Mouse (Mus musculus) midbrain, embryonic 14.5 days (tissue): Measurements from ENCODE around the gene St3gal4. TPM values are rescaled to one million over a fixed set of nuclear protein-coding genes. Genes with fewer than 3 reads are reported as not detected.
"Not testable (repeated sequence)": the region's sequence is repeated elsewhere in the genome, so short reads cannot be mapped to it uniquely, and the experiment has no call there.

Experiments
- ATAC-seq: fragments of 200-750 bp; cut with Nextera tagmentation; 2 replicates; pipeline ENCODE4 v1.8.0; 2017; ENCODE audit warnings: moderate number of reproducible peaks, moderate library complexity; ENCODE audit not compliant: low FRiP score, low TSS enrichment
- DNase-seq: peaks from one replicate; pipeline ENCODE4 v3.0.0-alpha.2; 2015
- H3K27ac ChIP-seq: fragments of 300-500 bp; sonication (generic); replicated peaks from 2 replicates; pipeline ENCODE4 v1.5.1; 2014; ENCODE audit warnings: mild to moderate bottlenecking, low read depth, low read length, moderate library complexity
- H3K27me3 ChIP-seq: fragments of 300-500 bp; sonication (generic); 2 replicates; pipeline ENCODE4 v1.6.1; 2014; ENCODE audit warnings: low read length, control low read depth, mixed read lengths; ENCODE audit not compliant: control insufficient read depth, insufficient read depth
- H3K36me3 ChIP-seq: fragments of 300-500 bp; sonication (generic); 2 replicates; pipeline ENCODE4 v1.6.1; 2014; ENCODE audit warnings: low read length, control low read depth; ENCODE audit not compliant: control insufficient read depth, insufficient read depth
- H3K4me1 ChIP-seq: fragments of 300-500 bp; sonication (generic); 2 replicates; pipeline ENCODE4 v1.6.1; 2014; ENCODE audit warnings: mild to moderate bottlenecking, antibody characterized with exemption, low read length, control low read depth; ENCODE audit not compliant: control insufficient read depth, insufficient read depth
- H3K4me2 ChIP-seq: fragments of 300-500 bp; sonication (generic); 2 replicates; pipeline ENCODE4 v1.6.1; 2014; ENCODE audit warnings: mild to moderate bottlenecking, low read length, moderate library complexity
- H3K4me3 ChIP-seq: fragments of 300-500 bp; sonication (generic); replicated peaks from 2 replicates; pipeline ENCODE4 v1.5.1; 2014; ENCODE audit warnings: low read depth, low read length
- H3K9ac ChIP-seq: fragments of 300-500 bp; sonication (generic); replicated peaks from 2 replicates; pipeline ENCODE4 v1.6.1; 2014; ENCODE audit warnings: mild to moderate bottlenecking, low read length, moderate library complexity
- H3K9me3 ChIP-seq: fragments of 300-500 bp; sonication (generic); 2 replicates; pipeline ENCODE4 v1.6.1; 2016; ENCODE audit warnings: low read length, control low read depth, mixed read lengths; ENCODE audit not compliant: control insufficient read depth
- WGBS: fragments of 180-500 bp; shearing (Covaris S2); extraction: QIAGEN DNeasy Blood & Tissue Kit; methylation state at CpG from one replicate; pipeline ENCODE4 v1.1.7; 2014; 5-methylcytosine and 5-hydroxymethylcytosine counted together
- polyA plus RNA-seq: library from polyadenylated mRNA; unstranded; fragments of >200 nt; fragmentation: Nextera tagmentation; extraction: Ambion mirVana; gene quantifications from 2 replicates; pipeline ENCODE4 v1.2.1, GENCODE M21; 2014

Gene St3gal4
- polyA plus RNA-seq, 1 experiment from 2014 or later = 11.1 TPM

DNA sequence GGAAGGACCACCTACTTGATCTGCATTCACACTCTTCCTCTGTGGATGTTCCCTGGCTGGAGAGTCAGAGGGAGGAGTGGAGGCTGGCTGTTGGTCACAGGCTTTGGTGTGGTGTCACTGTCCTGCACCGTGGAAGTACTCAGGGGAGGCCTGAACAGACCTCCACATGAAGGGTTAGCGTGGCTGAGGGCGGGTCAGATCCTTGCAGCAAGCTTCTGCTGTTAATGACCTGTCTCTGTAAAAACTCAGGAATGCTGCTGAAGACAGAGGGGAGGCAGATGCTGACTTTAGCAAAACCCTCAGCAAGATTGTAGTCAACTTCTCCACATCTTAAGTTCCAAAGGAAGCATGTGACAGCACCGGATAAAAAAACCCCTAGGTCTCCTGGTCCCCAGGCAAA lies 37.8 kb upstream of the St3gal4 start:
- Histone ChIP-seq H3K9me3 (no peaks in the 10 kb centered on the region), H3K27ac (no peak overlapping the region), H3K9ac (no peak overlapping the region), H3K4me1 (no peaks in the 10 kb centered on the region), H3K4me2 (no peak overlapping the region), H3K27me3 (no peaks in the 10 kb centered on the region), H3K4me3 (no peak overlapping the region), H3K36me3 (no peaks in the 10 kb centered on the region)
- no peak for DNase-seq
- WGBS = 93% methylated on average over 4 of the region's 4 CpGs
- no peak for ATAC-seq

DNA sequence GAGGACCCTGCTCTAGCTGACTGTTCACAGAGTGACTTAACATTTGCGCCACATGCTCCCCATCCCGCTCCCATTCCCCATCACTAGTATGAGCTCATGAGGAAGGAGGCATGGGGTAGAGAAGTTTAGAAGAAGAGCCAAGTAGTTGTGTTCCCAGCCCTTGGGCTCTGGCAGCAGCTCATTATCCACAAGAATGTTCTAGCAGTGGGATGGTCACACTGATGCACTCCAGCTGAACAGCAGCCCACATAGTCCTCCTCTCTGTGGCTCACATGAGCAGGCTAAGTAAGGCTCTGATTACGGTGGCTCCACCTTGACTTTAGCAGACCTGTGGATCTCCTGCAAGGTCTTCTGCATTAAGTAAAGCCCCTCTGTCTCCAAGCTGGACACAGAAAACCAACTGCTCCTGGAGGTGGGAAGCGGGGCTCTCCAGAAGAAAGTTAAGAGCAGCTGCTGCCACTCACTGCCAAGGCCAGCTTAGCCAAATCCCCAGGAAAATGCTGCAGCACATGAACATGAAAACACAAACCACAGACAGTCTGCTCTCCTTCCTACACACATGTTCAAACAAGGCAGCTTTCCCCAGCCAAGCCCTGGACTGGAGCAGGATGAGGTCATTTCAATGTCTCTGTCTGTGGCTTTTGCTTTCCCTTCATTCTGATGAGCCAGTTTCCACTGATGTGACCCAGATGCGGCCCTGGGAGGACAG lies 37.1 kb upstream of the St3gal4 start:
- H3K4me2 ChIP-seq = no peak overlapping the region
- DNase-seq (no peak), ATAC-seq (no peak)
- H3K27ac ChIP-seq = no peak overlapping the region
- H3K27me3 ChIP-seq = no peaks in the 10 kb centered on the region
- no peaks in the 10 kb centered on the region for H3K36me3 ChIP-seq
- no peaks in the 10 kb centered on the region for H3K9me3 ChIP-seq
- H3K9ac ChIP-seq = no peak overlapping the region
- H3K4me1 ChIP-seq = no peaks in the 10 kb centered on the region
- H3K4me3 ChIP-seq = no peak overlapping the region
- 95% methylated on average over 5 of the region's 5 CpGs for WGBS

DNA sequence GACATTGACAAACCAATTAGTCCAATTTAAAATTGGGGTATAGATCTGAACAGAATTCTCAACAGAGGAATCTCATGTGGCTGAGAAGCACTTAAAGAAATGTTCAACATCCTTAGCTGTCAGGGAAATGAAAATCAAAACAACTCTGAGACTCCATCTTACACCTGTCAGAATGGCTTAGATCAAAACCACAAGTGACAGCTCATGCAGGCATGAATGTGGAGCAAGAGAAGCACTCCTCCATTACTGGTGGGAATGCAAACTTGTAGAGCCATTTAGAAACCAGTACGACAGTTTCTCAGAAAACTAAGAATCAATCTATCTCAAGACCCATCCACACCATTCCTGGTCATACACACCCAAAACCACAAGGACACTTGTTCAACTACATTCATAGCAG lies 33.9 kb upstream of the St3gal4 start:
- ATAC-seq = no peak
- Histone ChIP-seq H3K36me3 (no peaks in the 10 kb centered on the region), H3K9ac (no peak overlapping the region), H3K4me1 (no peaks in the 10 kb centered on the region), H3K4me3 (no peak overlapping the region), H3K27ac (no peak overlapping the region), H3K4me2 (no peak overlapping the region), H3K27me3 (no peaks in the 10 kb centered on the region), H3K9me3 (no peaks in the 10 kb centered on the region)
- WGBS = 96% methylated on average over 1 of the region's 1 CpGs
- no peak for DNase-seq

DNA sequence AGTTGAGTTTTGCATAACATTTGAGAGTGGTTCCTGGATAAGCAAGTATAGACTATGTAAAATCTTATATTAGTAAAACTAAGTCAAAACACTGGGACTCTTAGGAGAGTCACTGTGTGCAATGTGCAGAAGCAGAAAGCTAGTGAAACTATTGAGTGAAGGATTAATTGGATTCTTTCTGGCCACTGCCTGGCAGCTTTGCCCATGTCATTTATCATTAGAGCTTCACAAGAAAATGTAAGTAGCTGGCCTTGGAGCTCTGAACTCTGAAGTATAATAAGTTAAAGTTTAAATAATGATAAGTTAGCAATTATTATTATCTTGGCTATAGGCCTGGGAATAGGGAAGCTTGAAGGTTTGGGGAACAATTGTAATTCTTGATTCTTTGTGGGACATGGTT lies 29.8 kb upstream of the St3gal4 start:
- not testable (repeated sequence) for DNase-seq, H3K9ac ChIP-seq, ATAC-seq, H3K4me1 ChIP-seq, H3K27ac ChIP-seq, H3K9me3 ChIP-seq, H3K4me2 ChIP-seq, H3K27me3 ChIP-seq, H3K4me3 ChIP-seq, H3K36me3 ChIP-seq

DNA sequence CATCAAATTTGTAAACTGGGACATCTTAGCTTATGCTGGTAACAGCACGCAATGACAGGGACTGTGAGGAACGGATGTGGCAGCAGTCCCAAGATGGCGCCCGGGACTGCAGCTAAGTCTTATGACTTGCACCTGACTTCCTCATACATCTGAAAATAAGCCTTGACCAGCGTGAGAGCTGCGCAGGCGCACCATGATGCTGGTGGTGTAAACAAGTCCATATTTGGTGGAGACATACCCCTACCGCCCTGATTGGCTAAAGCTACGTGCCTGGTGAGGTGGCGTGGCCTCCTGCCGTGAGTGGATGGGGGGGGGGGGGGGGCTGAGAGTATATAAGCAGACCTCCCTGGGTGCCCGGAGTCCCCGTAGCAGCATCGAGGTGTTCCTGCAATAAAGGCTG lies 28.2 kb upstream of the St3gal4 start:
- H3K27ac ChIP-seq, H3K4me1 ChIP-seq, H3K36me3 ChIP-seq, DNase-seq, ATAC-seq, H3K27me3 ChIP-seq, H3K9ac ChIP-seq, H3K4me3 ChIP-seq, H3K9me3 ChIP-seq, H3K4me2 ChIP-seq: not testable (repeated sequence)
- 95% methylated on average over 14 of the region's 14 CpGs for WGBS

DNA sequence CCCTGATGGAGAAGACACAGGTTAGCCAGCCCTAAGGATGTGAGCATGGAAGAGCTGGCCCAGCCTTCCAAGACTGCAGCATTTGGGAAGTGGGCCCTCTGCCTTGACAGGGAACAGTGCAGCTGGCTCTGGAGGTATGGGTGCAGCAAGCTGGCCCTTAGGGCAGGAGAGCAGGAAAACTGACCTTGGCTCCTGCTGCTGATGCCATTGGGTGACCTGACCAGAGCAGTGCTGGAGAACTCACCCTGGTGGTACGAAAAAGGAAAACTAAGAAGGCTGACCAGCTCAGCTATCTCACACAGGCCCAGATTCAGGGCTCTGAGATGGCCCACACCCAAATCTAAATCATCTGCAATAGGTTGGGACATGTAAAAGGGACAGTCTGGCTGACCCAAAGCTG lies 26.8 kb upstream of the St3gal4 start:
- H3K9me3 ChIP-seq = no peaks in the 10 kb centered on the region
- ATAC-seq (no peak), DNase-seq (no peak)
- H3K4me3 ChIP-seq = no peak overlapping the region
- H3K36me3 ChIP-seq = no peaks in the 10 kb centered on the region
- H3K27ac ChIP-seq = no peak overlapping the region
- no peaks in the 10 kb centered on the region for H3K4me1 ChIP-seq
- WGBS = 88% methylated on average over 1 of the region's 1 CpGs
- no peak overlapping the region for H3K9ac ChIP-seq
- no peaks in the 10 kb centered on the region for H3K27me3 ChIP-seq
- no peak overlapping the region for H3K4me2 ChIP-seq

DNA sequence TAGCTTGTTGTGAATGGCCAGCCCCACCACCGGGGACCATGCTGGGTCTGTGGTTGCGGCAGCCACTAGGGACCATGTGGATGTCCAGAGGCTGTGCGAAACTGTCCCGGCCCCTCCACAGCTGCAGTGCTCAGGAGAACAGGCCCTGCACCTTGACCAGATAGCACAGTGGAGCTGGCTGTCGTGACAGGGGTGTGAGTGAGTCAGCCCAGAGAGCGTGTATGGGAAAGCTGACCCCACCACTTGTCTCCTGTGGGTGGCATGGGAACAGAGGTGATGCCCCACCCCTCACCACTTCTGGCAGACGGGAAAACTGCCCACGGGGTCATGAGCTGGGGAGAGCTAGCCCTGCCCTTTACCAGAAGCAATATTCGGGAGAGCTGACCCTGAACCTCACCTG lies 26.1 kb upstream of the St3gal4 start:
- WGBS = 93% methylated on average over 9 of the region's 9 CpGs
- no peak overlapping the region for H3K9ac ChIP-seq
- no peaks in the 10 kb centered on the region for H3K27me3 ChIP-seq
- H3K4me1 ChIP-seq = no peaks in the 10 kb centered on the region
- DNase-seq (no peak), ATAC-seq (no peak)
- H3K9me3 ChIP-seq = no peaks in the 10 kb centered on the region
- H3K27ac ChIP-seq = no peak overlapping the region
- no peak overlapping the region for H3K4me2 ChIP-seq
- no peak overlapping the region for H3K4me3 ChIP-seq
- no peaks in the 10 kb centered on the region for H3K36me3 ChIP-seq

DNA sequence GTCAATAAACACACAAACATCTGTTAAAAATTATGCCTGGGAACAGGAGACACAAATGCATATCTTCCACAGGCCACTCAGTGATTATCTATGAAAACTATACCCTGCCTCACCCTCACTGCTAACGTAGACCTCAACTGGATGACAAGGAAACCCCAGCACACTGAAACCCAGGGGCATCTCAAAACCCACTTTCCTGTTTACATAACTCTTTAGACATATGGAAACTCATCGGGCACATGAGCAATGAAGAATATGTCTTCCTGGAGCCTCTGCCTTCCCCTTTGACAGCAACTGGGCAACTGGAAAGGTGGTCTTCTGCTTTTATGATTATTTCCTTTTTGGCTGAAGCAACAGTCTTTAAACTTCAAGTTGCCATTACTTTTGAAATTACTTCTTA lies 23.2 kb upstream of the St3gal4 start:
- H3K4me1 ChIP-seq = no peaks in the 10 kb centered on the region
- no peak overlapping the region for H3K27ac ChIP-seq
- H3K9me3 ChIP-seq = no peaks in the 10 kb centered on the region
- H3K4me3 ChIP-seq = no peak overlapping the region
- no peak for DNase-seq
- no peaks in the 10 kb centered on the region for H3K36me3 ChIP-seq
- 94% methylated on average over 2 of the region's 2 CpGs for WGBS
- H3K27me3 ChIP-seq = no peaks in the 10 kb centered on the region
- no peak overlapping the region for H3K9ac ChIP-seq
- ATAC-seq = no peak
- H3K4me2 ChIP-seq = no peak overlapping the region

DNA sequence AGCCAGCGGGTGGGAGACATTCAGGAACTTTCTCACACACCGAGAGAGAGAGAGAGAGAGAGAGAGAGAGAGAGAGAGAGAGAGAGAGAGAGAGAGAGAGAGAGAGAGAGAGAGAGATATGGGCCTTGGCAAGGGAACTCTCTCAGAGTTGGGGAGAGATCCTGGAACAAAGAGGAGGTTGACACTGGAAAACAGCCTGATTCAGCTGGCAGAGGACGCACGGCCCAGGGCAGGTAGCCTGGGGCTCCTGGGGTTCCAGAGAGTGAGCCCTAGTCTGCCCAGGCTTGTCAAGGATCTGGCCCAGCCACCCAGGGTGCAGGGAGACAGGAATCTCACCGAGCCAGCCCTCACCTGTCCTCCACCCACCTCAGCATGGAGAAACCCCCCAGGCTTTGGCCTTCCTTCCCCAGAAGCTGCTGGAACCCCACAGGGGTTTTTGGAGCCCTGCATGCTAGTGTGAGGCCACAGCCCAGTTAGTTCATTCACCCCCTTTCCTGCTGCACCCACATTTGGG lies 20.2 kb upstream of the St3gal4 start:
- 77% methylated on average over 5 of the region's 5 CpGs for WGBS
- peaks cover 3% of the 10 kb centered on the region; the same call in 1 of the 2 replicates for H3K36me3 ChIP-seq
- ATAC-seq (no peak), DNase-seq (no peak)
- H3K4me3 ChIP-seq = no peak overlapping the region
- H3K4me2 ChIP-seq = no peak overlapping the region
- H3K9ac ChIP-seq = no peak overlapping the region
- H3K9me3 ChIP-seq = no peaks in the 10 kb centered on the region
- H3K4me1 ChIP-seq = no peaks in the 10 kb centered on the region
- no peak overlapping the region for H3K27ac ChIP-seq
- no peaks in the 10 kb centered on the region for H3K27me3 ChIP-seq
